Mouse (Mus musculus) mesoderm, embryonic 11.5 days (tissue): ENCODE results near the gene Mrpl33.
"Not testable (repeated sequence)": the region's sequence is repeated elsewhere in the genome, so short reads cannot be mapped to it uniquely, and the experiment has no call there.

Experiments used
- DNase-seq: peaks from one replicate; pipeline ENCODE4 v3.0.0-alpha.2; 2012; ENCODE audit warnings: low read depth, low spot score

Mrpl33 gene

GRCm38 (mm10) chr5:31597430-31597944 is 752 bp downstream of the Mrpl33 start:
- DNase-seq = no peak

GRCm38 (mm10) chr5:31598121-31598520 is 1.4 kb downstream of the Mrpl33 start:
- no peak for DNase-seq

GRCm38 (mm10) chr5:31598579-31598978 is 1.8 kb downstream of the Mrpl33 start:
- no peak for DNase-seq

DNA sequence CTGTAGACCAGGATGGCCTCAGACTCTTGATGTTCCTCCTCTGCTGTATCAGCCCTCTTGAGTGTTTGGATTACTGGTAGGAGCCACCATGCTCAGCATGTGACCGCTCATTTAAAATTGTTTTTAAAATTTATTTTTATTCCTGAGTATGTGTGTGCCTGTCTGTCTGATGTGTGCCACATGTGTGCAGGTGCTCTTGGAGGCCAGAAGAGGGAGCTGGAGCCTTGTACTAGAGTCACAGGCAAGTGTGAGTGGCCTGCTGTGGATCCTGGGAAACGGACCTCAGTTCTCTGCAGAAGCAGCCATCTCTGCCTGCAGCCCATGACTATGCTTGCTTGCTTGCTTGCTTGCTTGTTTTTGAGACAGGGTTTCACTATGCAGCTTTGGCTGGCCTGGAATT is 2.4 kb downstream of the Mrpl33 start:
- DNase-seq = no peak

DNA sequence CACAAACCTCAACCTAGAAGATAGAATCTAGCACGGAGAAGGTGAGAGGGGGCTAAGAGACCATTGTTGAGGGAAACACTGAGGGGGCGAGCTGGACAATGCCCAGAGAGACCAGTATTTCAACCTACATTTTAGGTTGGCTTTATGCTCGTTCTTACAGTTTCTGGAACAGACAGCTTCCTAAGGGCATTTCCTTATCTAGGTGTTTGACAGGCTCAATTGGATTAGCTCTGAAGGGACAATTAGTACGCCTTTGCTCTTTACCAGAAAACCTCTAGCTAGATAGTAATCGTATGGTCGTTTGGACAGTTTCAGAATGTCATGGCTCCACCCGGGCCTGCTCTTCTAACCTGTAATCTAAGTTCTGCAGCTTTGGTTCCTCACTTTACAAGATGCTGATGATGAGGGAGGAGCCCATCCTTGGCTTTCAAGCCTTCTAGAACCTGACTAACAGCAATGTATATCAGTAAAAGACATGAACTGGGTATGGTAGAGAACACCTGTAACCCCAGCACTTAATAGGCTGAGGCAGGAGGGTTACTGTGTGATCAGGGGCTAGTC is 4.5 kb downstream of the Mrpl33 start:
- DNase-seq = no peak

DNA sequence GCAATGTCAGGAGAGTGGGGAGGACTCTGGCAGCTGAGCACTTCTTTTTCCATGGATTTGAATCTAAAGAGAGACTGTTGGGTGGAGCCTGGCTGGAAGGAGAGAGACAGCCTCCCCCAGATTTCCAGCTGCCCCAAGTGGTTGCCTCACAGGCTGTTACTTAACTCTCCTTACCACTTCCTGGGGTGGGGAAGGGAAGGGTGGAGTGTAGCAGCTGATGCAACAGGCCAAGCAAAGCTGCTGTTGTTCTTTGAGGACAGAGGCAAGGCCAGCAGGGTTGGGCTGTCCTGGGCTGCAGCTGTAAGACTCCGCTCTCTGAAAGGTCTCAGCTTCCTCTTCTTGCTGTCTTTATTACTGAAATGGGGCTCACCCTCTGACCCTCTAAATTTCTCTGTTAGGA is 5.6 kb downstream of the Mrpl33 start:
- DNase-seq = no peak

DNA sequence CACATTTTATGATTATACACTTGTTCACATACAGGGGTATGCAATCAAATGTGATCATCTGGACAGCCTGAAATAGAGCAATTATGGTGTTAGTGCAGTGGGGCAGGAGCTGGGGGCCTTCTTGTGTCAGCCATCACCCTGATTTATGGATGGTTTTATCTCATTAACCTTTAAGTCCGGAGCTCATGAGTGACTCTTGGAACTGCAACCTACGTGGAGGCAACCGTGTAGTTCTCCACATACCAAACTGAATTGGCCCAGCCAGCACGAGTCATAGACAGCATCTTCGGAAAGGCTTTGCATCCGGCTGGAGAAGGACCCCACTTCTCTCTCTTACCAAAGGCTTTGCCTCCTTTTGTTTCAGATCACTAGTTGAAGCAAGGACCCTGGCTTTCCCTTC is 7.0 kb downstream of the Mrpl33 start:
- DNase-seq = no peak

GRCm38 (mm10) chr5:31606151-31606550 is 9.4 kb downstream of the Mrpl33 start:
- no peak for DNase-seq

GRCm38 (mm10) chr5:31610376-31611086 is 13.8 kb downstream of the Mrpl33 start:
- no peak for DNase-seq

- no peak for DNase-seq
Measured at GRCm38 (mm10) chr5:31611186-31611585, 14.5 kb downstream of the Mrpl33 start.

GRCm38 (mm10) chr5:31613852-31614286 is 17.1 kb downstream of the Mrpl33 start:
- peak; percentile 85 for DNase-seq

DNA sequence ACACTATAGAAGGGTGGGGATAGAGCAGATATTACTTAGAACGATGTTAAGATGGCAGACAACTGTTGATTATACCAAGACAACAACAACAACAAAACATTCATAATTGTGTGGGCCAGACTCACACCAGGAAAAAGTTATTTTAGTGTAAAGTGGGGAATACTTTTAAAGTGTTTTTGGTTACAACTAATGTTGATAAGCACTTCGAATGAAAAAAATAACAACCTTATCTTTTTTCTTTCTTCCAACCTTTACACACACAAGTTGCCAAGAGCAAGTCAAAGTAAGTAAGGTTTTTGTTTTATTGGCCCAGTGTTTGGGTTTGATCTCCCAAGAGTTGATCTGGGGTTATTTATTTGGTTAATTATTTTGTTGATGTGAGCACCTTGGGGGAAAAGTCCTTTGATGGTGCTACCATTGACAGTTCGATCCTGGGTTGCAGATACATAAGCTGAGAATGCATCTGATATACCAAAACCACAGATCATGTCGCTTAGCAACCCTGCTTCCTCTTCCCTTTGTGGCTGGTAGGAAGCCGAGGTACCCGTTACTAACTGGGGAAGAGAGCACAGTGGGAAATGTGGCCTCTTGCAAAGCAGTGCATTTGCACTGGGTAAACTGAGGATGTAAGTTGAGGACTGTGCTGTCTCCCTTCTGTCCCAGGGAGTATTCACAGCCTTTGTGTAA is 17.7 kb downstream of the Mrpl33 start:
- no peak for DNase-seq

GRCm38 (mm10) chr5:31620326-31620725 is 23.6 kb downstream of the Mrpl33 start:
- DNase-seq = no peak

- no peak for DNase-seq
Measured at GRCm38 (mm10) chr5:31627117-31627516, 30.4 kb downstream of the Mrpl33 start.

DNA sequence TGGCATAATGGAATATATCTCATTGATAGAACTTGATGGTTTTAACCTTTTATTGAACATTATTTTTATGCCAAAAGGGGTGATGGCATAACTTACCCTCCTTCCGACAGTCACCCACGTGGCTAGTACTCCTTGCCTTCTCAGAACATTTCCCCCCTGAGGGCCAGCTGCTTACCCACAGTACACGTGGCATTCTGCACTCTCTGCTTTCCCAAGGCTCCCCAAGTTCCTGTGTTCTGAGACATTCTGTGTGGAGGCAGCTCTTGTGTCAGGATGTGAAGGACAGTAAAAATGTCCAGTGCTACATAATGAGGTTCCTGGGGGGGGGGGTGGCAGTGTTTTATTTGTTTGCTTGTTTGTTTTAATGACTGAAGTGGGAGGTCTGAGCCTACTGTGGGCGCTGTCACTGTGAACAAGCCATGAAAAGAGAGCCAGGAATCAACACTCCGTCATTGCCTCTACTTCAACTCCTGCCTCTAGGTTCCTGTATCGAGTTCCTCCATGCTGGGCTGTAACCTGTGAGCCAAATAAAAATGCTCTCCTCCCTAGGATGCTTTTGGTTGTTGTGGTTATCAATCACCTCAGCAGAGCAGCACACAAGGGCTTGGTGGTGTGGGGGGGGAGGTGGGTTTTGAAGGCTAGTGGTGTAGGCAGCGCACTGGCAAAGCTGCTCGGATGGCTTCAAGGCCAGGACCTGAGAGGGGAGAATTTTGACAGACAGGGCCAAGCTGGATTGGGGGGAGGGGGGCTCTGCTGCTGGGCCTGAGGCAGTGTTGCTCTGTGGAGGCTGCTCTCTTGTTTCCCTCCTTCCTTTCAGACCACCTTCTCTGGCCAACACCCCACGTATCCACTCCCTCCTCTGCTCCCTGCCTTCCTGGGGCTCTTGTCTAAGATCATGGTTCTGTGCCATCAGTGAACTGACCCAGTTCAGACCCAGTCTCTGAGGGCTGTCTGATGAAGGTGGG is 31.1 kb downstream of the Mrpl33 start:
- DNase-seq = no peak

- DNase-seq = no peak
Measured at GRCm38 (mm10) chr5:31628555-31628954, 31.8 kb downstream of the Mrpl33 start.

DNA sequence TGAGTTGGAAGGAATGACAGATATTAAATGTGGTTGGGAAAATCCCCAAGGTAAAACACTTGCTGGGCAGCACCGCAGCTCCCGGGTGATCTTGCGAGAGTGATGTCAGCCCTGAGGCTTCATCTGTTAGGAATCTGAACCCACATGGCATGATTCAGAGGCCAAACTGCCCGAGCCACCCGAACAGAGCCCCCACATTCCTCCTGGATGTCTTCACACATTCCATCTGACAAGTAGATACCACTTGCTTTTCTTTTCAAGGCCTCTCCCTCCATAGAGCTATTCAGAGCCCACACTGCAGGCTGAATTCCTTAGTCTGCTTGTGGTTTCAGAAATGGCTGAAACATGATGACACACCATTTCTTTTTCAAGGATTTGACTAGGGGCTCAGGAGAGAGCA is 33.3 kb downstream of the Mrpl33 start:
- peak; percentile 73 for DNase-seq

GRCm38 (mm10) chr5:31631169-31631568 is 34.4 kb downstream of the Mrpl33 start:
- DNase-seq = not testable (repeated sequence)

GRCm38 (mm10) chr5:31634161-31634560 is 37.4 kb downstream of the Mrpl33 start:
- DNase-seq = no peak

DNA sequence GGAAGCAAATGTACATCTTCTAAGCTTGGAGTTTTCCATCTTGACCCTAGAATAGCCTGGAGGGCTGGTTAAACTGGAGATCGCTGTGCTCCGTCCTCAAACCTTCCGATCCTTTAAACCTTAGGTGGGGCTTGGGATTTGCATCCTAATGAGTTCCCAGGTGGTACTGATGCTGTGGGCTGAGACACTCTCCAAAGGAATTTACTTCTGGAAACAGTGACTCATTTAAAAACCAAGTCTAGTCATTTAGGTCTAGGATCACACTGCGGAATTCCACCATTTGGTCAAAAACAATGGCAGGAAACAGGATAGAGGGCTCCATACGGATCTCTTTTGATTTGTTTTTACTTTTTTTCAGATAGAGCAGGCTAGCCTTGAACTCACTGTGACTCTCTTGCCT is 37.9 kb downstream of the Mrpl33 start:
- no peak for DNase-seq

DNA sequence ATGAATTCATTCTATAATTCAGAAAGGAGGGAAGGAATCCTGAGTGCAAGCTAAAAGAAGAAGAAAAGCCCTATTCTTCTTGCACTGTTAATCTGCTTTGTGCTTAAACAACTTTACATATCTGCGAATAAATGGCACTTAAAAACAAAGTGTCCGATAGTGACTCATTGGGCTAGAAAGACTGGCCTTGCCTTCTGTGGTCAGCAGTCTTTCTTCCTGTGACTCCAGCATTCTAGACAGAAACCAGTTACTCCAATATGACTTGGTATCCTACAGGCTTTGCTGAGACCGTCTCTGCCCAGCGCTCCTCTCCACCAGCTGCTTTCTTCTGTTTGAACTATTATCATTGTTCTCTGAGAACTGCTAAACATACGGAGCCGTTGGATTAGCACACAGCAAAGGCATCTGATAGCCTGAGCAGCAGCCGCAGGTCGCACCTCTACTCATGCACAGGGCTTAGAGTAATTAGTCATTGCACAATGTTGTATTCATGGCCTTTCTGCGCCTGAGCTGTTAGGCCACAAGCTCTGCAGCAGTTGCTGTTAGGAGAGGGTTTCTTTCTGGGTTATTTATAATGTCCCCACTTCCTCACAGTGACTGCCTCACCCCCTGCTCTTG is 40.0 kb downstream of the Mrpl33 start:
- DNase-seq = no peak
